Mouse (Mus musculus): ENCODE measurements around the gene Pald1.

- TF ChIP-seq CTCF (IDR thresholded peaks at IDR 0.05; ENCODE audit: borderline replicate concordance, insufficient read depth, low read length) (no peak), POLR2A (IDR thresholded peaks at IDR 0.05; ENCODE audit: low read depth, low read length) (peak; percentile 54; the same call in 1 of the 2 replicates)
These were observed 111.2 kb downstream of the Pald1 start for GRCm38 (mm10) chr10:61272089-61272626.
